Mouse (Mus musculus) regulatory T cell (primary cell): ENCODE data around the gene Mpig6b.

ENCODE experiments used
- in situ Hi-C: fragments of 300-600 bp; cut with MboI, MseI; formaldehyde crosslinking; loops from one replicate; pipeline ENCODE4 v1.15.1; 2025; ENCODE audit warnings: high pct_unique_total_duplicates

The Mpig6b gene

GRCm38 (mm10) chr17:35066084-35066483 lies at the start of gene Mpig6b:
Gene Mpig6b (minus strand): TSS chr17:35066184.
- in situ Hi-C loops: loop anchor here (5.0 kb wide), 1 partner anchor 44 kb away; no protein-coding TSS in a partner anchor

- in situ Hi-C loops: no loop called here
Measured at GRCm38 (mm10) chr17:35115046-35116019, 49.3 kb upstream of the Mpig6b start, which contains the start of gene Ly6g5b. Gene Ly6g5b (minus strand): TSS chr17:35115428.

- in situ Hi-C loops: no loop called here
Measured at GRCm38 (mm10) chr17:35111774-35112173, 45.8 kb upstream of the Mpig6b start.

GRCm38 (mm10) chr17:35108097-35108496 lies 42.1 kb upstream of the Mpig6b start, which contains the start of gene Ly6g5c:
Gene Ly6g5c (plus strand): TSS chr17:35108279.
- in situ Hi-C loops: loop anchor here (5.0 kb wide), 1 partner anchor 96 kb away; no protein-coding TSS in a partner anchor

- in situ Hi-C loops: loop anchor here (5.0 kb wide), 1 partner anchor 94 kb away; no protein-coding TSS in a partner anchor
Measured at GRCm38 (mm10) chr17:35106522-35106921, 40.5 kb upstream of the Mpig6b start.

- in situ Hi-C loops: loop anchor here (5.0 kb wide), 1 partner anchor 94 kb away; no protein-coding TSS in a partner anchor
Measured at GRCm38 (mm10) chr17:35105740-35106389, 39.9 kb upstream of the Mpig6b start.

GRCm38 (mm10) chr17:35104754-35105153 lies 38.8 kb upstream of the Mpig6b start:
- in situ Hi-C loops: loop anchor here (5.0 kb wide), 1 partner anchor 92 kb away; no protein-coding TSS in a partner anchor

GRCm38 (mm10) chr17:35104079-35104478 lies 38.1 kb upstream of the Mpig6b start:
- in situ Hi-C loops: no loop called here

- in situ Hi-C loops: no loop called here
Measured at GRCm38 (mm10) chr17:35103221-35103690, 37.3 kb upstream of the Mpig6b start.

- in situ Hi-C loops: no loop called here
Measured at GRCm38 (mm10) chr17:35102299-35102698, 36.3 kb upstream of the Mpig6b start.

GRCm38 (mm10) chr17:35101161-35101560 lies 35.2 kb upstream of the Mpig6b start:
- in situ Hi-C loops: no loop called here

- in situ Hi-C loops: no loop called here
Measured at GRCm38 (mm10) chr17:35100196-35100765, 34.3 kb upstream of the Mpig6b start.

- in situ Hi-C loops: no loop called here
Measured at GRCm38 (mm10) chr17:35097164-35097655, 31.2 kb upstream of the Mpig6b start.

GRCm38 (mm10) chr17:35096597-35096996 lies 30.6 kb upstream of the Mpig6b start:
- in situ Hi-C loops: no loop called here

- in situ Hi-C loops: no loop called here
Measured at GRCm38 (mm10) chr17:35094475-35095365, 28.7 kb upstream of the Mpig6b start.

GRCm38 (mm10) chr17:35092403-35093198 lies 26.6 kb upstream of the Mpig6b start:
- in situ Hi-C loops: no loop called here

GRCm38 (mm10) chr17:35090166-35090932 lies 24.4 kb upstream of the Mpig6b start:
- in situ Hi-C loops: no loop called here

- in situ Hi-C loops: no loop called here
Measured at GRCm38 (mm10) chr17:35088825-35089644, 23.1 kb upstream of the Mpig6b start, which contains the start of gene Abhd16a. Gene Abhd16a (plus strand): TSS chr17:35089263.
